Mouse (Mus musculus) thymus, adult 2 months (tissue): ENCODE measurements around the gene Cisd1.

Experiments
- CTCF ChIP-seq: fragments of 200-500 bp; IDR thresholded peaks from 2 replicates; pipeline ENCODE4 v1.5.1; 2012; ENCODE audit warnings: mild to moderate bottlenecking, control low read depth, low read length, moderate library complexity, borderline replicate concordance; ENCODE audit not compliant: control insufficient read depth, poor library complexity, insufficient read depth; ENCODE audit errors: extremely low read depth
- POLR2A ChIP-seq: fragments of 200-500 bp; IDR thresholded peaks from 2 replicates; pipeline ENCODE4 v1.6.1; 2012; ENCODE audit warnings: mild to moderate bottlenecking, low read length, control low read depth, moderate library complexity; ENCODE audit not compliant: control insufficient read depth, poor library complexity, insufficient read depth; ENCODE audit errors: extremely low read depth

DNA sequence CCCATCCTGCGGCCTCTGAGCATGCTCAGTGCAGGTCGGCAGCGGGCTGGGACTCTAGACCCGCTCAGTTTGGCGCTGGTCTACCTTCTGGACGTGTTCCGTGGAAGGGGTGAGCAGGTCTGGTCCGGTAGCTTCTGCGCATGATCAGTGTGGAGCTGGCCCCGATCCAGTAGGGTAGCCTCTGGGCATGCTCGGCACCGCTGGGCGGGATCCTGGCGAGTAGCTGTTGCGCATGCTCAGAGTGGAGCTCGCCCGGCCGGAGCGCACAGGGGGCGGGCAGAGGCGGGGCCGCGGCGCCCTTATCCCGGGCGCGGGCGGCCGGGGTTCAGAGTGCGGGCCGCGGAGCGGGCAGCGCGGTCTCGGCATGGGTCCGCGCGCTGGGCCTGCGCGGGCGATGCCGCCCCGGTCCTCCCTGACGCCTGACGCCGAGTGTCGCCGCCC is 2.8 kb upstream of the Cisd1 start, which contains the start of gene Ipmk:
- TF ChIP-seq CTCF (no peak), POLR2A (peak; percentile 90)
